Mouse (Mus musculus) lung, postnatal 25 days (tissue): ENCODE data around the gene Herc2.
A peak's percentile ranks its signal among the peaks of the same experiment; 100 is the strongest.

Experiments
- DNase-seq: peaks from one replicate; pipeline ENCODE4 v3.0.0; 2022; ENCODE audit warnings: low spot score

The Herc2 gene

GRCm38 (mm10) chr7:56066634-56067033, 16.6 kb downstream of the Herc2 start:
- no peak for DNase-seq

DNA sequence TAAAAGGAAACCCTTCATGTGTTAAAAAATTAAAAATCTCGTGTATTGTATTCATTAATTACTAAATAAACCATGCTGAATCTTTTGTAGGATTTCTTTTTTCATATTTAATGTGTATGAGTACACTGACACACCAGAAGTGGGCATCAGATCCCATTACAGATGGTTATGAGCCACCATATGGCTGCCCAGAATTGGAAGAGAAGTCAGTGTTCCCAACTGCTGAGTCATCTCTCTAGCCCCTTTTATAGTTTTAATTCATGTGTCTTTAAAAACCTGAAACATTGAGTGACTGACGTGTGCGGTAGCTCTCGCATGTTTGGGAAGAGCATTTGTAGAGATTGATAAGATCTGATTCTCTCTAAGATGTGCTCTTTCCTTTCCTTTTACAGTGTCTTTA, 21.7 kb downstream of the Herc2 start:
- DNase-seq: no peak

DNA sequence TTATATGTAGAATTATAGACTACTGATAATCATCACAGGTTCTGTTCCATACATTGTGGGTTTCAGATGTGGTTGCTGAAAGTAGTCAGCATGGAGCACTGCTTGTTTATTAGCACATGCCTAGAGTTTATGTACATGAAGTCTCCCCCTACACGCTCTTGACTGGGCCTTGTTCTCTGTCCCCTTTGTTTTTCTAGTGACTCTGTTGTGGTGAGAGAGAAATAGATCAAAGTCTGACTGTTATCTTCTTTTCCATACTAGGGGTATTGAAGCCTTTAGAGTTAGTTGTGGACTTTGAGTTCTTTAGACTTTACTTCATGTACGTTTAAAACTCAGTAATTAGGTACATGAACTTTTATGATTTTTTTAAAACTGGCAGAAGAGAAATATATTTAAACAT, 33.0 kb downstream of the Herc2 start:
- DNase-seq: no peak

GRCm38 (mm10) chr7:56089097-56089496, 39.1 kb downstream of the Herc2 start:
- peak; percentile 55 for DNase-seq

GRCm38 (mm10) chr7:56091445-56091844, 41.4 kb downstream of the Herc2 start:
- no peak for DNase-seq

- DNase-seq: no peak
Measured at GRCm38 (mm10) chr7:56102293-56102847, 52.4 kb downstream of the Herc2 start.

DNA sequence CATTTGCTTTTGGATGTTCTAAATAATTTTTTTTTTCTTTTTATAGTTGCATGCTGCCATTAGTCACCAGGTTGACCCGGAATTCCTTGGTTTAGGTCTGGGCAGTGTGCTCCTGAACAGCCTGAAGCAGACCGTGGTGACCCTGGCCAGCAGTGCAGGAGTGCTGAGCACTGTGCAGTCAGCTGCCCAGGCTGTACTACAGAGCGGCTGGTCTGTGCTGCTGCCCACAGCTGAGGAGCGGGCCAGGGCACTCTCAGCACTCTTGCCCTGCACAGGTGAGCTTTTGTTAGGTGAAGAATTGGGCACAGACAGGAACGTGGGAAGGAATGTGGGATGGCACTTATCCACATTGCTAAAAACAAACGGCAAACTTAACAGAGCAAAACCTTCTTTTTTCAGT, 63.0 kb downstream of the Herc2 start:
- DNase-seq: no peak

DNA sequence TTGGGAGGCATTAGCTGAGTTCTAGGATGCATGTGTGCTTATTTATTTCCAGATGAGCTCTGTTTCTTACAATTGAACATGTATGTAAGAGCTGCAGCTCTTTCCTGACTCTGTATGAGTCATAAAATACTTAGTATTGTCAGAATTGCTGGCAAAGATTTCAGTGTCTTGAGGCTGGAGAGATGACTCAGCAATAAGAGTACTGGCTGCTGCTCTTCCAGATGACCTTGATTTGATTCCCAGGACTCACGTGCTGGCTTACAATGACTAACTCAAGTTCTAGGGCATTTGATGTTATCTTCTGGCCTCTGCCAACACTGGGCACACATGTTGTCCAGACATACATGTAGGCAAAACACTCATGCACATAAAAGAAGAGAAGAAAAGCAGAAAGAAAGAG, 64.2 kb downstream of the Herc2 start:
- peak; percentile 5 for DNase-seq

DNA sequence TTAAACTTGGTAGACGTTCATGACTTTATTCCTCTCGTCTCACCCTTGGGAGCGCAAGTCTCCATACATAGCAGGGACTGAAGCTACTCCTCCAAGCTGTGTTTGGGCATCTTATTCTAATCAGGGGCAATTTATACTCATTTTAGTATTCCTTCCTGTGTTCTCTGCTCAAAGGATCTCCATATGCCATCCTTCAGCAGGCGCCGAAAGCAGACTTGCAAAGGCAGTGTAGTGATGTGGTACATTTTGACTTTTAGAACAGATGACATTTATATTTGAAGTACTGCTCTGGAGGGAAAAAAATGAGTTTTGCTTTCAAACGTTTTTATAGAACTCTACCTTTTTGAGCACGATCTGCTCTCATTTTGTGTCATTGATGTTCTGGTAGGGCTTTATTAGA, 71.0 kb downstream of the Herc2 start:
- DNase-seq: no peak

DNA sequence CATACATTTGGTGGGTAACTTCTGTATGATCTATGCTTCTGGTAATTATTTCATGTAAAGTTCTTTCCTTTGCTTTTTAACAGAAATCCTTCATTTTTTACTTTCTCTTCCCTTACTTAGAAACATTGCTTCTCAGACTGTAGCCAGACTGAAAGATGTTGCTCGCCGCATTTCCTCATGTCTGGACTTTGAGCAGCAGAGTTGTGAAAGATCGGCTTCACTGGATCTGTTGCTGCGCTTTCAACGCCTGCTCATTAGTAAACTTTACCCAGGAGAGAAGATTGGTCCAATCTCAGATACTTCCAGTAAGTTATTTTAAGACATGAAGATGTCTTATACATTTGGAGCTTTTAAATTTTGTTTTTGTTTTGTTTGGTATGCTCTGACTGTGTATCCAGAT, 71.4 kb downstream of the Herc2 start:
- no peak for DNase-seq

DNA sequence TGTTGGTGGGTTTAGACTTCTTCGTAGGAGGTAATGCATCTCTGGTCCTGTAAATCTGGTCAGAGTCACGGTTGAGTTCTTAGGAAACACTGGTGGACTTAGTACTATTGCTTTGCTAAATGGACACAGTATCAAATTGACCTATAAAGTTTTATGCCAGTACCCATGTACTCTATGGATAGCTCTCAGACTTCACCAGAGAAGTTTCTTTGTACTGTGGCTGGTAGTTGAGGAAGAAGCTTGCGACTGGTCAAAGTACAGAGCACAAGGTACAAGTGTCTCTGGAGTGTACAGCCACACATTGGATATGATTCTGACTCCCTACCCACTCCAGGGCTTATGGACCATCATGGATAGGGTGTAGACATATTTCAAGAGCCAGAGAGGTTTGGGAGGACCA, 78.1 kb downstream of the Herc2 start:
- DNase-seq: no peak

DNA sequence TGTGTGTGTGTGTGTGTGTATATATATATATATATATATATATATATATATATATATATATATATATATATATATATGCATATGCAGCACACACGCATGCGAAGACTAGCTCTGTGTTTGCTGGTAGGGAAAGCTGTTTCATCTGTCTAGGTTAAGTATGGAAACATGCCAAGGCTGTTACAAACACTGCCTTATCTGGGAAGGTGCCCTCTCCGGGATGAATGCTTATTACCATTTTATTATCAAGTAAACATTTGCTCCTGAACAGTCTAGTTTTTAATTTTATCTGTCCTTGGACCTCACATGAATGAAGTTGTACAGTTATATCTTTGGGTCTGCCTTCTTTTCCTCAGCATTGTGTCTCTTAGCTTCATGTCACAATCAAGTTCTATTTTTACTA, 79.6 kb downstream of the Herc2 start:
- no peak for DNase-seq

DNA sequence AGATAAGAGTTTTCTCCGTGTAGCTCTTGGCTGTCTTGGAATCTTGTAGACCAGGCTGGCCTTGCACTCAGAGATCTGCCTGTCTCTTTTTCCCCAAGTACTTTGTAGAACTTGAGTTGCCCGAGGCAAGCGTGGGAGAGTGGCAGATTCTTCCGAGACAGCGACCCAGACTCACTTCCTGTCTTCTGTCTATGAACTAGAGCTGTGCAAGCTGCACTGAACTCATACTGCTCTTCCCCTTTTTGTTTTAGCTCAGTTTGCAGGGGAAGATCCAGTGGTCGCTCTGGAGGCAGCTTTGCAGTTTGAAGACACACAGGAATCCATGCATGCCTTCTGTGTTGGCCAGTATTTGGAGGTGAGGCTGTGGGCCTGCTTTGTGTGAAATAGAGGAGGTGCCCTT, 81.6 kb downstream of the Herc2 start:
- no peak for DNase-seq

GRCm38 (mm10) chr7:56138706-56139105, 88.7 kb downstream of the Herc2 start:
- DNase-seq: no peak

GRCm38 (mm10) chr7:56146424-56146823, 96.4 kb downstream of the Herc2 start:
- DNase-seq: no peak

- no peak for DNase-seq
Measured at GRCm38 (mm10) chr7:56148925-56149324, 98.9 kb downstream of the Herc2 start.

DNA sequence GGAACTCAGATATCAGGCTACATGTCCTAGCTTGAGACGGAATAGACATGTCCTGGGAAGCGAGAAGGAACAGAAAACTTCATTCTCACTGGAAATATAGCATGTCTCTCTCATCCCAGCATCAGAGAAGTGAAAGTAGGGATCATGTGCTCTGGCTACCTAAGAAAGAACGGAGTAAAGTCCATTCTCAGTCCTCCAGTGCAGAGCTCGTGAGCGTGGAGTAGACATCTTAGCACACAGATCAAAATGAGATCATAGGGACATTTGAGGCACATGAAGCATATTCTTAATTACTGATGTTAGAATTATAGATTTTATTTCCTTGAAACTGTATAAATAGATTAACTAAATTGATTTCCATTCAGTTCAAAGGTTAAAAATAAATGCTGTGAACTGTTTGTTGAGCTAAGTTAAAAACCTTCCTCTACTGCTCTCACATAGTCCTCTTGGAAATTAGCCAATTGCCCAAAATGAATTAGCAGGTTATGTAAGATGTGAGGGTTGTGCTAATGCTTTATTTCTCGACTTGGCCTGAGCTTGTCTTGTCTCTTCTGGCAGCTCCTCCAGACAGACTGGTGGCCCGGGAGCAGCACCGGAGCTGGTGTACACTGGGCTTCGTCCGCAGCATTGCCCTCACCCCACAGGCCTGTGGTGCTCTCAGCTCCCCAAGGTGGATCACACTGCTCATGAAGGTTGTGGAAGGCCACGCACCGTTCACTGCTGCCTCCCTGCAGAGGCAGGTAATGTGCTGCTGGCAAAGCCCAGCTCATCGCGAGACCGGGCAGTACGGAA, 102.1 kb downstream of the Herc2 start:
- DNase-seq: no peak

GRCm38 (mm10) chr7:56153161-56153560, 103.2 kb downstream of the Herc2 start:
- no peak for DNase-seq

GRCm38 (mm10) chr7:56153625-56154024, 103.6 kb downstream of the Herc2 start:
- no peak for DNase-seq

GRCm38 (mm10) chr7:56163316-56163715, 113.3 kb downstream of the Herc2 start:
- no peak for DNase-seq

- no peak for DNase-seq
Measured at GRCm38 (mm10) chr7:56168713-56169112, 118.7 kb downstream of the Herc2 start.

DNA sequence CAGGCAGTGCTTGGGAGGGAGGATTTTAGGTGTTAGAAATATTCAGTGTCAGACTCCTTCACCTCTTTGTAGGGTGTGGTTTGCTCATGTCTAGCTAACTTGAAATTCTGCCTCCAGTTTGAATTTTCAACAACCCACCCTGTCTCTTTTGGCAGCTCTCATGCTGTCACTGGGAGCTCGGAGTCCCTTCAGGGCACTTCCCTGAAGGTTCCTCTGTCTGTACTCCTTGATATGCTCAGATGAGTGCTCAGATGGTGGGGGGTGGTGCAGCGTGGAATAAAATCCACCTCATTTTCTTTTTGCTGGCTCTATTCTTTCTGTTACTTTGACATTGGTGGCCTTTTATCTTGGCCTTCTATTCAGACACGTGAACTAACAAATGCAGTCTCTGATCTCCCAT, 127.4 kb downstream of the Herc2 start:
- DNase-seq: no peak

- DNase-seq: no peak
Measured at GRCm38 (mm10) chr7:56191041-56191440, 141.0 kb downstream of the Herc2 start.

GRCm38 (mm10) chr7:56191661-56192060, 141.7 kb downstream of the Herc2 start:
- DNase-seq: no peak
